Mouse (Mus musculus): Measurements from ENCODE around the gene Cep135.

DNA sequence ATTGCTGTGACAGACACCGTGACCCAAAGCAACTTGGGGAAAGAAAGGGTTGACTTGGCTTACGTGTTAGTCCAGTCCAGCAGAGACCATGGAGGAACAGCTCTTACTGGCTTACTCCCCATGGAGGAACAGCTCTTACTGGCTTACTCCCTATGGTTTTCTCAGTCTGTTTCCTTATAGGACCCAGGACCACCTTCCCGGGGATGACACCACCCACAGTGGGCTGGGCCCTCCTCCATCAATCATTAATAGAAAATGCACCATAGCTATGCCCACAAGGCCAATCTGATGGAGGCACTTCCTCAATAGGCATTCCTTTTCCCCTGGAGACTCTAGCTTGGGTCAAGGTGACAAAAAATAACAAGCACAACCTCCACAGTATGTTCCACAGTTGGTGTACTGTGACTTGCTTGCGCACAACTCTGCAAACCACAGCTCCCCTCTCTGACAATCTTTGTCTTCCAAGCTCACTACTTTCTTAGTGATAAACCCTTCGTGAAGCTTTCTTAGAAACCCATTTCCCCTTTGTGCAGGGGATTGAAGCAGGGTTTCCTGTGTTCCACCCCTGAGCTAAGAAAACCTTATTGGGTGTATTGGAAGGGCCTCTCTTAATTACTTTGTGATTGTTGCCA is 85.6 kb downstream of the Cep135 start:
- TF ChIP-seq POLR2A (IDR thresholded peaks at IDR 0.05; ENCODE audit: extremely low read depth, insufficient read depth, low read length) = no peak
- TF ChIP-seq CTCF (IDR thresholded peaks at IDR 0.05; ENCODE audit: low read depth, low read length) = no peak
